In genomic region chr2:167309286-167309685, GRCm38 (mm10) we compare ENCODE assay signal across 13 mouse cellular contexts. TPM values are rescaled to one million over a fixed set of nuclear protein-coding genes. Genes with fewer than 3 reads are reported as not detected.
DNase-seq lines count a peak whose midpoint lies in the region; ATAC-seq lines count a peak whose summit lies in the region.
"Had no signal": no experiment of that assay in that cellular context is flagged by ENCODE, and none has a peak within 500 bp of the region (broad histone marks: within the 10 kb centered on the region; RNA-seq: fewer than 3 reads in every experiment).

No protein-coding gene starts in this region.

- DNase-seq in adrenal gland, adult 2 months = peak; percentile 1
- DNase-seq in adrenal gland, postnatal 4 days (ENCODE audit: low spot score in 2 of 2) = no peak
- DNase-seq in kidney, adult 11 months = peak; percentile 1
- no peak for DNase-seq in kidney, adult 18-20 months
- peak; percentile 68 to 69 for DNase-seq in right cerebral cortex, postnatal 10 days (ENCODE audit: low spot score in 2 of 2)
- DNase-seq in right cerebral cortex, postnatal 36 days (ENCODE audit: low spot score in 2 of 2) = no peak
- peak; percentile 46 for DNase-seq in skeletal muscle tissue, adult 2 months (ENCODE audit: low read depth, low spot score)
- DNase-seq: kidney, postnatal 36 days; lung, embryonic 14.5 days; right cerebral cortex, postnatal 14 days; thymus, postnatal 14 days had no signal

- ATAC-seq in monocyte, adult 5-6 weeks (replicated peaks; ENCODE audit: insufficient number of reproducible peaks, low FRiP score, low TSS enrichment, poor library complexity, severe bottlenecking) = no peak
- ATAC-seq: intestine, embryonic 15.5 days had no signal

RNA-seq across cellular contexts. Expression of gene B4galt5, which starts 39.7 kb away (rescaled TPM):
- total RNA-seq in adrenal gland, adult 2 months (2021) = 100 to 1,000 TPM in 1 of 2 experiments, 10 to 100 TPM in 1; 92.7 to 113 TPM
- 43.9 and 47.6 TPM in 2 replicates for polyA plus RNA-seq in adrenal gland, adult 2 months (2012; rRNA removed)
- 100 to 1,000 TPM in 1 of 2 experiments, 10 to 100 TPM in 1; 86.1 to 102 TPM for total RNA-seq in adrenal gland, postnatal 4 days (2021)
- 107 to 198 TPM (median 140 TPM) in 3 replicates for total RNA-seq in monocyte, adult 5-6 weeks (2017)

Comparison
In these comparisons a context has a peak if more than half of its experiments do, and no peak if none do; other contexts are left out.
1. DNase-seq: peak in adrenal gland, adult 2 months (single experiment), kidney, adult 11 months (single experiment), right cerebral cortex, postnatal 10 days (2 of 2) and skeletal muscle tissue, adult 2 months (single experiment); none in adrenal gland, postnatal 4 days (0 of 2), kidney, adult 18-20 months (single experiment) and right cerebral cortex, postnatal 36 days (0 of 2).